Mouse (Mus musculus): ENCODE results near the gene Gm21915. TPM values are rescaled to one million over a fixed set of nuclear protein-coding genes. Genes with fewer than 3 reads are reported as not detected.
A peak's percentile ranks its signal among the peaks of the same experiment; 100 is the strongest.

The Gm21915 gene
- total and polyA plus RNA-seq, 2 experiments from 2014 or later = not detected

GRCm38 (mm10) chr9:40704364-40705276 lies 34.2 kb downstream of the Gm21915 start:
- Histone ChIP-seq H3K36me3 (ENCODE audit: insufficient read depth, low read length) (no peaks in the 10 kb centered on the region), H3K4me3 (ENCODE audit: low read depth, low read length) (no peak overlapping the region), H3K9me3 (ENCODE audit: low read length) (no peaks in the 10 kb centered on the region), H3K27ac (ENCODE audit: low read depth, low read length) (no peak overlapping the region), H3K27me3 (ENCODE audit: insufficient read depth, low read length) (no peaks in the 10 kb centered on the region), H3K9ac (replicated peaks; ENCODE audit: low read length, poor library complexity, severe bottlenecking) (no peak overlapping the region), H3K4me2 (ENCODE audit: low read depth, low read length, poor library complexity, severe bottlenecking) (no peak overlapping the region), H3K4me1 (ENCODE audit: insufficient read depth, low read length) (peaks cover 5% of the 10 kb centered on the region; the same call in 1 of the 2 replicates)
- WGBS = 45% methylated on average over 10 of the region's 10 CpGs
- DNase-seq (ENCODE audit: low spot score) (no peak), ATAC-seq (ENCODE audit: low FRiP score) (no peak)
- no peak for TF ChIP-seq CTCF (IDR thresholded peaks at IDR 0.05)

- no peak for TF ChIP-seq CTCF (IDR thresholded peaks at IDR 0.05)
- no peak overlapping the region for H3K27ac ChIP-seq (ENCODE audit: low read depth, low read length)
- 18% methylated on average over 12 of the region's 12 CpGs for WGBS
- no peaks in the 10 kb centered on the region for H3K36me3 ChIP-seq (ENCODE audit: insufficient read depth, low read length)
- no peaks in the 10 kb centered on the region for H3K27me3 ChIP-seq (ENCODE audit: insufficient read depth, low read length)
- no peak overlapping the region for H3K9ac ChIP-seq (replicated peaks; ENCODE audit: low read length, poor library complexity, severe bottlenecking)
- H3K9me3 ChIP-seq (ENCODE audit: low read length) = no peaks in the 10 kb centered on the region
- 0 out of 2 replicates have a peak overlapping the region, but pooled peaks have one; percentile 12 for H3K4me2 ChIP-seq (ENCODE audit: low read depth, low read length, poor library complexity, severe bottlenecking)
- H3K4me1 ChIP-seq (ENCODE audit: insufficient read depth, low read length) = peaks cover 5% of the 10 kb centered on the region; the same call in 1 of the 2 replicates
- peak; percentile 25; the same call in 1 of the 2 replicates for ATAC-seq (ENCODE audit: low FRiP score)
- peak; percentile 69 for DNase-seq (ENCODE audit: low spot score)
- H3K4me3 ChIP-seq (ENCODE audit: low read depth, low read length) = no peak overlapping the region
These were observed 38.2 kb downstream of the Gm21915 start for GRCm38 (mm10) chr9:40708448-40709140.

GRCm38 (mm10) chr9:40709141-40709537 lies 38.7 kb downstream of the Gm21915 start:
- H3K9me3 ChIP-seq (ENCODE audit: low read length) = no peaks in the 10 kb centered on the region
- no peak overlapping the region for H3K4me3 ChIP-seq (ENCODE audit: low read depth, low read length)
- WGBS = 59% methylated on average over 7 of the region's 7 CpGs
- DNase-seq (ENCODE audit: low spot score) = no peak
- H3K4me2 ChIP-seq (ENCODE audit: low read depth, low read length, poor library complexity, severe bottlenecking) = no peak overlapping the region
- no peak overlapping the region for H3K9ac ChIP-seq (replicated peaks; ENCODE audit: low read length, poor library complexity, severe bottlenecking)
- no peak for ATAC-seq (ENCODE audit: low FRiP score)
- H3K4me1 ChIP-seq (ENCODE audit: insufficient read depth, low read length) = peaks cover 5% of the 10 kb centered on the region; the same call in 1 of the 2 replicates
- H3K36me3 ChIP-seq (ENCODE audit: insufficient read depth, low read length) = no peaks in the 10 kb centered on the region
- no peak for TF ChIP-seq CTCF (IDR thresholded peaks at IDR 0.05)
- no peaks in the 10 kb centered on the region for H3K27me3 ChIP-seq (ENCODE audit: insufficient read depth, low read length)
- no peak overlapping the region for H3K27ac ChIP-seq (ENCODE audit: low read depth, low read length)

- DNase-seq (ENCODE audit: low spot score) (no peak), ATAC-seq (ENCODE audit: low FRiP score) (no peak; the same call in 1 of the 2 replicates)
- H3K4me2 ChIP-seq (ENCODE audit: low read depth, low read length, poor library complexity, severe bottlenecking) = no peak overlapping the region
- WGBS = 48% methylated on average over 3 of the region's 3 CpGs
- H3K9ac ChIP-seq (replicated peaks; ENCODE audit: low read length, poor library complexity, severe bottlenecking) = no peak overlapping the region
- no peaks in the 10 kb centered on the region for H3K36me3 ChIP-seq (ENCODE audit: insufficient read depth, low read length)
- TF ChIP-seq CTCF (IDR thresholded peaks at IDR 0.05) = no peak
- no peaks in the 10 kb centered on the region for H3K27me3 ChIP-seq (ENCODE audit: insufficient read depth, low read length)
- H3K4me3 ChIP-seq (ENCODE audit: low read depth, low read length) = no peak overlapping the region
- H3K9me3 ChIP-seq (ENCODE audit: low read length) = no peaks in the 10 kb centered on the region
- peaks cover 5% of the 10 kb centered on the region; the same call in 1 of the 2 replicates for H3K4me1 ChIP-seq (ENCODE audit: insufficient read depth, low read length)
- H3K27ac ChIP-seq (ENCODE audit: low read depth, low read length) = no peak overlapping the region
These were observed 39.2 kb downstream of the Gm21915 start for GRCm38 (mm10) chr9:40709587-40709986.

GRCm38 (mm10) chr9:40709991-40710390 lies 39.6 kb downstream of the Gm21915 start:
- Histone ChIP-seq H3K9ac (replicated peaks; ENCODE audit: low read length, poor library complexity, severe bottlenecking) (no peak overlapping the region), H3K27me3 (ENCODE audit: insufficient read depth, low read length) (no peaks in the 10 kb centered on the region), H3K4me2 (ENCODE audit: low read depth, low read length, poor library complexity, severe bottlenecking) (no peak overlapping the region), H3K27ac (ENCODE audit: low read depth, low read length) (no peak overlapping the region), H3K36me3 (ENCODE audit: insufficient read depth, low read length) (no peaks in the 10 kb centered on the region), H3K4me3 (ENCODE audit: low read depth, low read length) (no peak overlapping the region), H3K9me3 (ENCODE audit: low read length) (no peaks in the 10 kb centered on the region), H3K4me1 (ENCODE audit: insufficient read depth, low read length) (peaks cover 5% of the 10 kb centered on the region; the same call in 1 of the 2 replicates)
- DNase-seq (ENCODE audit: low spot score) (no peak), ATAC-seq (ENCODE audit: low FRiP score) (no peak)
- WGBS = 48% methylated on average over 3 of the region's 3 CpGs
- peak; percentile 34 for TF ChIP-seq CTCF (IDR thresholded peaks at IDR 0.05)
